Mouse (Mus musculus) liver, embryonic 16.5 days (tissue): ENCODE measurements at regions not wholly inside any gene's neighbourhood (a gene's known extent, or its start where the extent isn't known, plus 50 kb on each side); places are given as distances from the start of the nearest gene placed in this dataset.

ENCODE experiments used
- ATAC-seq: fragments of 200-750 bp; cut with Nextera tagmentation; 2 replicates; pipeline ENCODE4 v1.8.0; 2017; ENCODE audit warnings: low read depth, mild to moderate bottlenecking, moderate number of reproducible peaks, moderate library complexity
- H3K27ac ChIP-seq: fragments of 300-500 bp; sonication (generic); 2 replicates; pipeline ENCODE4 v1.5.1; 2014; ENCODE audit warnings: mild to moderate bottlenecking, low read length
- H3K27me3 ChIP-seq: fragments of 300-500 bp; sonication (generic); 2 replicates; pipeline ENCODE4 v1.6.1; 2014; ENCODE audit warnings: low read depth, low read length, mixed read lengths; ENCODE audit not compliant: control insufficient read depth, insufficient read depth
- H3K36me3 ChIP-seq: fragments of 300-500 bp; sonication (generic); 2 replicates; pipeline ENCODE4 v1.6.1; 2014; ENCODE audit warnings: mild to moderate bottlenecking; ENCODE audit not compliant: control insufficient read depth, insufficient read depth
- H3K4me1 ChIP-seq: fragments of 300-500 bp; sonication (generic); 2 replicates; pipeline ENCODE4 v1.6.1; 2014; ENCODE audit warnings: low read depth, low read length, mixed read lengths; ENCODE audit not compliant: control insufficient read depth
- H3K4me2 ChIP-seq: fragments of 300-500 bp; sonication (generic); 2 replicates; pipeline ENCODE4 v1.6.1; 2014; ENCODE audit warnings: low read depth, low read length, mixed read lengths
- H3K4me3 ChIP-seq: fragments of 300-500 bp; sonication (generic); 2 replicates; pipeline ENCODE4 v1.5.1; 2014; ENCODE audit warnings: low read depth, mild to moderate bottlenecking, low read length
- H3K9ac ChIP-seq: fragments of 300-500 bp; sonication (generic); 2 replicates; pipeline ENCODE4 v1.6.1; 2014; ENCODE audit warnings: low read depth, low read length
- H3K9me3 ChIP-seq: fragments of 300-500 bp; sonication (generic); replicated peaks from 2 replicates; pipeline ENCODE4 v1.6.1; 2016; ENCODE audit warnings: low read length; ENCODE audit not compliant: control insufficient read depth
- WGBS: fragments of 180-500 bp; shearing (Covaris S2); extraction: QIAGEN DNeasy Blood & Tissue Kit; methylation state at CpG from one replicate; pipeline ENCODE4 v1.1.7; 2014; ENCODE audit not compliant: insufficient replicate concordance; 5-methylcytosine and 5-hydroxymethylcytosine counted together

DNA sequence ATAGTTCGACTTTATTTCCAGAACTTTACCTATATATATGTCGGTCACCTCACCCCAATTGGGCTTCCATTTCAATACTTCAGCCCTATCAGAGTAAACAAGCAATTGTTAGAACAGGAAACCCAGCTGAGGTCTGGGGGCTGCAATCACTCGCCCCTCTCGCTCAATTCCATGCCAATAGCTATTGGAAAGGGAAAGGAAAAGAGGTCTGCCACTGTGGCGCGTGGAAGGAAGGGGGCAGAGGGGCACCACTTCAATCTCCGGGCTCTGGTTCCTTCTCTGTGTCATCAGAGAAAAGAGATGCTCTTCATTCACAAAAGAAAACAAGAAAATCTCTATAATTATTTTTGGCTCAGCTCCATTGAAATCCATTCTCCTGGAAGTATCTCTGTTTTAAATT, 167.1 kb upstream of the Tmem161b start:
- Histone ChIP-seq H3K4me3 (no peak overlapping the region), H3K9me3 (no peaks in the 10 kb centered on the region), H3K4me2 (no peak overlapping the region), H3K36me3 (no peaks in the 10 kb centered on the region), H3K27me3 (no peaks in the 10 kb centered on the region), H3K27ac (no peak overlapping the region), H3K4me1 (no peaks in the 10 kb centered on the region), H3K9ac (no peak overlapping the region)
- WGBS = 55% methylated on average over 7 of the region's 7 CpGs
- no peak for ATAC-seq

DNA sequence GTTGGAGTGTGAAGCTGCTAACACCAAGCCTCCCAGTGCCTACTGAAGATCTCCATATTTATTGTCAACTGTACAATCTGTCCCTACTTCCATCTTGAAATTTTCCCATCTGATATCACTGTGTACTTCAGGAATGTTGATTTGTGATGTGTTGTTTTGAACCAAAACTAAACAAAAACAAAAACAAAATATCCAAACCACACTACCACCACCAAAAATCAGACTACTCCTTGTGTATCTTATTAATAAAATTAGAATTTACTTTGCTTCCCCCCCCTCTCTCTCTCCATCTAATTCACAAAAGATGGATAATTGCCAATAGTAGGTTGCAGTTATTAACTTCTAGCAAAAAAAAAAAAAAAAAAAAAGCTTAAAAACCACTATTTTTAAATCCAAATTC, 166.5 kb upstream of the Tmem161b start:
- H3K9ac ChIP-seq = no peak overlapping the region
- no peaks in the 10 kb centered on the region for H3K27me3 ChIP-seq
- no peaks in the 10 kb centered on the region for H3K9me3 ChIP-seq
- ATAC-seq = no peak
- no peaks in the 10 kb centered on the region for H3K36me3 ChIP-seq
- no peak overlapping the region for H3K4me3 ChIP-seq
- H3K27ac ChIP-seq = no peak overlapping the region
- no peak overlapping the region for H3K4me2 ChIP-seq
- no peaks in the 10 kb centered on the region for H3K4me1 ChIP-seq

DNA sequence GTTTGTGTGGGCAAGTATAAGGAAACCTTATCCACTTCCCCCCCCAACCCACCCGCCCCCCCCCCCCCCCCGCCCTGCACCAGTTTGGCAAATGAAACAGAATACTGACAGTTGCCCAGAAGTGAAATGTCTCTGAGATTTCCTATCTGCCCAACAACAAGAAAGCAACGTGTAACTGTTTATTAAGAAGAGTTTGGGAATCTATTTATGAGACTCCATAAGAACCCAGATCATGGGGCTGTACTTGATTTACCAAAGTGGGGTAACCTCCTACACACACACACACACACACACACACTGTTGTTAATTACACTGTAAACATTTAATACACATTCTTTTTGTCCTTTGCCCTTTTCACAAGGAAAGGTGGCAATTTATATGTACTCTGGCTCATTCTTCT, 165.6 kb upstream of the Tmem161b start:
- WGBS = 33% methylated on average over 3 of the region's 3 CpGs
- Histone ChIP-seq H3K9ac (no peak overlapping the region), H3K4me1 (no peaks in the 10 kb centered on the region), H3K4me3 (no peak overlapping the region), H3K36me3 (no peaks in the 10 kb centered on the region), H3K4me2 (no peak overlapping the region), H3K27ac (no peak overlapping the region), H3K9me3 (no peaks in the 10 kb centered on the region), H3K27me3 (no peaks in the 10 kb centered on the region)
- no peak for ATAC-seq

DNA sequence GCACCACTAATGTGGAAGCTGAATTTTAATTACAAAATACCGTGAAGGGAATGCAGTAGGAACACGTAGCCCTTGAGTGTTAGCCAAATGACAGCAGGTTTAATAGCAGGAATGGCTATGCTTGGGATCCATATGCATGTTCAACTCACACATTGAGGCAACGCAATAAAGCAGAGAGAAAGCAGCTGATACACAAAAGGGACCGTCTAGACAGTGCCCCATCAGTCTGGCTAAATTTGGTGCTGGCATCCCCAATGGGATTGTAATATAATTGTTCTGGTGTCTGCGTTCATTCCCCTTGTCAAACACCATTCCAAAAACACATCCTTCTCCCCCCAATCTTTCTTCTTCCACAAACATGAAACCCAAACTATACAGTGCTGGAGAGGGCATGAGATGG, 165.1 kb upstream of the Tmem161b start:
- Histone ChIP-seq H3K4me3 (no peak overlapping the region), H3K4me1 (no peaks in the 10 kb centered on the region), H3K9me3 (no peaks in the 10 kb centered on the region), H3K36me3 (no peaks in the 10 kb centered on the region), H3K9ac (no peak overlapping the region), H3K4me2 (no peak overlapping the region), H3K27me3 (no peaks in the 10 kb centered on the region), H3K27ac (no peak overlapping the region)
- 60% methylated on average over 5 of the region's 5 CpGs for WGBS
- no peak for ATAC-seq

GRCm38 (mm10) chr13:84057456-84057855, 164.6 kb upstream of the Tmem161b start:
- no peaks in the 10 kb centered on the region for H3K4me1 ChIP-seq
- H3K27me3 ChIP-seq = no peaks in the 10 kb centered on the region
- no peak overlapping the region for H3K27ac ChIP-seq
- no peak overlapping the region for H3K4me2 ChIP-seq
- no peak for ATAC-seq
- H3K4me3 ChIP-seq = no peak overlapping the region
- no peaks in the 10 kb centered on the region for H3K9me3 ChIP-seq
- no peak overlapping the region for H3K9ac ChIP-seq
- no peaks in the 10 kb centered on the region for H3K36me3 ChIP-seq

GRCm38 (mm10) chr13:84058251-84058650, 163.8 kb upstream of the Tmem161b start:
- Histone ChIP-seq H3K36me3 (no peaks in the 10 kb centered on the region), H3K27me3 (no peaks in the 10 kb centered on the region), H3K4me1 (no peaks in the 10 kb centered on the region), H3K27ac (no peak overlapping the region), H3K4me3 (no peak overlapping the region), H3K4me2 (no peak overlapping the region), H3K9me3 (no peaks in the 10 kb centered on the region), H3K9ac (no peak overlapping the region)
- no peak for ATAC-seq
- 50% methylated on average over 3 of the region's 3 CpGs for WGBS

DNA sequence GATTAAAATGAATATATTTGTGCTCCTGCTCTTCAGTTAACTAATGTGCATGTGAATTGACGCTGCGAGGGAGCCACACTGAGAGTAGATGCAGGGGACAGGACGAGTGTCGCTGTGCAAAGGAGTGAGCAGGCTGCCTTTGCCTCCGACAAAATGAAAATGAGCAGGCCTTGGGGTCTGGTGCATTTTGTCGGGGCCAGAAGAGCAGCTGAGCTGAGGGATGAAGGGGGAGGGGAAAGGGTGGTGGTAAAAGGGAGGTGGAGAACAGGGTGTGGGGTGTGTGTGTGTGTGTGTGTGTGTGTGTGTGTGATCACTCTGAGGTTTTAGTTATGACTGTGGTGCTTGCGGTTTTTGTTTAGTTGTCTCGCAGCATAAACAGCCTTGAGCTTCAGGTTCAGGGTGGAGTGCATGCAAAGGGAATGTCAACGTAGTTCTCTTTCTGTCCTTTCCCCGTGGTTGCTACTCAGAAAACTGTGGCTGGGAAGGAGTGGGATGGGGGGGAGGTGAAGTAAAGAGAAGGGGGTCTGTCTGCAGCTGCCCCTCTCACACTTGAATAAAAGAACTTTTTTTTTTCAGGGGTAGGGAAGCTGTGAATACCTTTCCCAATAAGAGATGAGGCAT, 163.0 kb upstream of the Tmem161b start:
- 13% methylated on average over 10 of the region's 10 CpGs for WGBS
- ATAC-seq = no peak
- no peaks in the 10 kb centered on the region for H3K27me3 ChIP-seq
- H3K4me3 ChIP-seq = no peak overlapping the region
- no peak overlapping the region for H3K9ac ChIP-seq
- no peak overlapping the region for H3K4me2 ChIP-seq
- H3K36me3 ChIP-seq = no peaks in the 10 kb centered on the region
- H3K4me1 ChIP-seq = no peaks in the 10 kb centered on the region
- no peak overlapping the region for H3K27ac ChIP-seq
- H3K9me3 ChIP-seq = no peaks in the 10 kb centered on the region

GRCm38 (mm10) chr13:84059661-84060452, 162.2 kb upstream of the Tmem161b start:
- ATAC-seq = no peak
- WGBS = 23% methylated on average over 5 of the region's 5 CpGs
- Histone ChIP-seq H3K27ac (no peak overlapping the region), H3K27me3 (no peaks in the 10 kb centered on the region), H3K4me3 (no peak overlapping the region), H3K36me3 (no peaks in the 10 kb centered on the region), H3K4me2 (no peak overlapping the region), H3K9me3 (no peaks in the 10 kb centered on the region), H3K9ac (no peak overlapping the region), H3K4me1 (no peaks in the 10 kb centered on the region)

- Histone ChIP-seq H3K27me3 (no peaks in the 10 kb centered on the region), H3K4me2 (no peak overlapping the region), H3K36me3 (no peaks in the 10 kb centered on the region), H3K4me1 (no peaks in the 10 kb centered on the region), H3K9me3 (no peaks in the 10 kb centered on the region), H3K27ac (no peak overlapping the region), H3K4me3 (no peak overlapping the region), H3K9ac (no peak overlapping the region)
- 54% methylated on average over 3 of the region's 3 CpGs for WGBS
- ATAC-seq = no peak
Measured at GRCm38 (mm10) chr13:84060453-84060834, 161.7 kb upstream of the Tmem161b start.
